Mouse (Mus musculus) cerebellum, adult 2 months (tissue): ENCODE data around the gene Slc50a1.

Source experiments
- CTCF ChIP-seq: fragments of 200-500 bp; IDR thresholded peaks from 2 replicates; pipeline ENCODE4 v1.5.1; 2011; ENCODE audit warnings: low read depth, mild to moderate bottlenecking, control low read depth, low read length, moderate library complexity, borderline replicate concordance; ENCODE audit not compliant: insufficient read depth
- POLR2A ChIP-seq: fragments of 200-500 bp; IDR thresholded peaks from 2 replicates; pipeline ENCODE4 v1.6.1; 2011; ENCODE audit warnings: low read length, control low read depth, borderline replicate concordance; ENCODE audit not compliant: insufficient read depth

GRCm38 (mm10) chr3:89224796-89225195 is 45.6 kb downstream of the Slc50a1 start:
- TF ChIP-seq CTCF: no peak
- TF ChIP-seq POLR2A: no peak
